Mouse (Mus musculus) liver, postnatal 0 days (tissue): ENCODE results near the gene Gch1. TPM values are rescaled to one million over a fixed set of nuclear protein-coding genes. Genes with fewer than 3 reads are reported as not detected.

Experiments
- ATAC-seq: fragments of 200-750 bp; cut with Nextera tagmentation; 2 replicates; pipeline ENCODE4 v1.8.0; 2017; ENCODE audit warnings: mild to moderate bottlenecking, moderate library complexity
- DNase-seq: peaks from one replicate; pipeline ENCODE4 v3.0.0-alpha.2; 2016
- H3K27ac ChIP-seq: fragments of 300-500 bp; sonication (generic); 2 replicates; pipeline ENCODE4 v1.5.1; 2014; ENCODE audit warnings: antibody characterized with exemption, moderate library complexity, mild to moderate bottlenecking, low read depth
- H3K27me3 ChIP-seq: fragments of 300-500 bp; sonication (generic); 2 replicates; pipeline ENCODE4 v1.6.1; 2014; ENCODE audit warnings: low read length, control low read depth, mixed read lengths; ENCODE audit not compliant: insufficient read depth
- H3K36me3 ChIP-seq: fragments of 300-500 bp; sonication (generic); replicated peaks from 2 replicates; pipeline ENCODE4 v1.6.1; 2014; ENCODE audit warnings: mild to moderate bottlenecking, control low read depth, low read length, moderate library complexity, mixed read lengths; ENCODE audit not compliant: insufficient read depth
- H3K4me1 ChIP-seq: fragments of 300-500 bp; sonication (generic); 2 replicates; pipeline ENCODE4 v1.6.1; 2014; ENCODE audit warnings: antibody characterized with exemption, mild to moderate bottlenecking, control low read depth; ENCODE audit not compliant: insufficient read depth
- H3K4me2 ChIP-seq: fragments of 300-500 bp; sonication (generic); 2 replicates; pipeline ENCODE4 v1.6.1; 2014; ENCODE audit warnings: low read depth, mild to moderate bottlenecking, low read length, moderate library complexity, mixed read lengths
- H3K4me3 ChIP-seq: fragments of 300-500 bp; sonication (generic); 2 replicates; pipeline ENCODE4 v1.5.1; 2014; ENCODE audit warnings: low read depth, low read length
- H3K9ac ChIP-seq: fragments of 300-500 bp; sonication (generic); replicated peaks from 2 replicates; pipeline ENCODE4 v1.6.1; 2014; ENCODE audit warnings: mild to moderate bottlenecking, moderate library complexity
- H3K9me3 ChIP-seq: fragments of 300-500 bp; sonication (generic); 2 replicates; pipeline ENCODE4 v1.6.1; 2016; ENCODE audit warnings: mild to moderate bottlenecking, control low read depth, low read length, mixed read lengths
- CTCF ChIP-seq: sonication (generic); IDR thresholded peaks from 2 replicates; pipeline ENCODE4 v1.5.1; 2016; ENCODE audit warnings: antibody characterized with exemption, low read depth
- EP300 ChIP-seq: IDR thresholded peaks from 2 replicates; pipeline ENCODE4 v1.6.1; 2016; ENCODE audit warnings: antibody characterized with exemption, low read depth, mild to moderate bottlenecking
- WGBS: fragments of 180-500 bp; shearing (Covaris S2); extraction: QIAGEN DNeasy Blood & Tissue Kit; methylation state at CpG from one replicate; pipeline ENCODE4 v1.1.7; 2014; ENCODE audit not compliant: insufficient replicate concordance; 5-methylcytosine and 5-hydroxymethylcytosine counted together
- polyA plus RNA-seq: library from polyadenylated mRNA; unstranded; fragments of >200 nt; fragmentation: Nextera tagmentation; extraction: Ambion mirVana; gene quantifications from 2 replicates; pipeline ENCODE4 v1.2.1, GENCODE M21; 2015

Gene Gch1
- polyA plus RNA-seq, 1 experiment from 2014 or later: 29.6 TPM

DNA sequence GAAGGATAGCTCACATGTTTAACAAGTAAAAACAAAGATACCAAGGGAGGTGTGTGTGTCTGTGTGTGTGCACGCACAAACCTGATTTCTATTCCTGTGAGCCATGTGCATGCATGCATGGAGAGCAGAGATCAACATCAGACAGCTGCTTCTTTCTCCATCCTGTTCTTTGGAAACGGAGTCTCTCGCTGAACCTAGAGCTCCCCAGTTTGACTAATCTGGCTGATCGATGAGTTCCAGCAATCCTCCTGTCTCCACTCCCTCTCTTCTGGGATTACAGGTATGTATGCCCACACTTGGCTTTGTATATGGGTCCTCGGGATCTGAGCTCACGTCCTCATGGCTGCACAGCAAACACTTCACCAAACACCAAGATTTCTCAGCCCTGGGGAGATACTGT, 4.3 kb upstream of the Gch1 start:
- H3K4me3 ChIP-seq: no peak overlapping the region
- H3K9me3 ChIP-seq: no peaks in the 10 kb centered on the region
- no peaks in the 10 kb centered on the region for H3K27me3 ChIP-seq
- DNase-seq: no peak
- no peak for ATAC-seq
- no peak overlapping the region for H3K27ac ChIP-seq
- H3K36me3 ChIP-seq: no peaks in the 10 kb centered on the region
- no peak overlapping the region for H3K4me2 ChIP-seq
- 64% methylated on average over 6 of the region's 6 CpGs for WGBS
- no peak for TF ChIP-seq CTCF
- no peak for TF ChIP-seq EP300
- H3K4me1 ChIP-seq: 0 out of 2 replicates have a peak, but pooled peaks cover 5% of the 10 kb centered on the region
- no peak overlapping the region for H3K9ac ChIP-seq

DNA sequence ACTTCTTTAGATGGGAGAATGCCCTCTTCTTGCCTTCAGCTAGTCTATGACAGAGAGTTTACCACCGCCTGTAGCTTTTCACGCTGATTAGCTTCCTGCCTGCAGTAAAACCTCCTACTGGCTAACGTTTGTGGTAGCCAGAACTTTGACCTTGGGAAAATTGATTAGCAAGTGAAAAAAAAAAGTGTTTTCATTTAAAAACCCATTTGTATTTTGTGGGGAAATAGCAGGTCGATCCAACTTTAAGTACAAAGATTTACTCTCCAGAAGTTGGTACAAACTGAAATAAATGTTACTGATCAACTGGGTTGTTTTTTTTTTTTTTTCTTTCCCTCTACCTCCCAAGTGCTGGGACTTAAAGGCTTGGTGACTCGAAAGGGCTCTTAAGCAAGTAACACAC, 2.6 kb upstream of the Gch1 start:
- H3K4me1 ChIP-seq: peaks cover 17% of the 10 kb centered on the region
- TF ChIP-seq CTCF: no peak
- no peak; the same call in none of the 2 replicates for TF ChIP-seq EP300
- H3K9me3 ChIP-seq: no peaks in the 10 kb centered on the region
- H3K4me3 ChIP-seq: no peak overlapping the region
- H3K27ac ChIP-seq: peak overlapping the region; percentile 88
- H3K4me2 ChIP-seq: no peak overlapping the region
- no peaks in the 10 kb centered on the region for H3K27me3 ChIP-seq
- ATAC-seq: peak; percentile 18; the same call in 1 of the 2 replicates
- no peak overlapping the region for H3K9ac ChIP-seq
- no peaks in the 10 kb centered on the region for H3K36me3 ChIP-seq
- DNase-seq: no peak
- 38% methylated on average over 5 of the region's 5 CpGs for WGBS

- DNase-seq (no peak), ATAC-seq (peak; percentile 28)
- Histone ChIP-seq H3K36me3 (no peaks in the 10 kb centered on the region), H3K27me3 (no peaks in the 10 kb centered on the region), H3K4me3 (no peak overlapping the region), H3K9me3 (no peaks in the 10 kb centered on the region), H3K9ac (no peak overlapping the region), H3K4me1 (peaks cover 17% of the 10 kb centered on the region), H3K4me2 (no peak overlapping the region), H3K27ac (peak overlapping the region; percentile 88)
- 51% methylated on average over 4 of the region's 4 CpGs for WGBS
- TF ChIP-seq CTCF: no peak
- no peak for TF ChIP-seq EP300
These were observed 1.4 kb upstream of the Gch1 start for GRCm38 (mm10) chr14:47190626-47191025.

DNA sequence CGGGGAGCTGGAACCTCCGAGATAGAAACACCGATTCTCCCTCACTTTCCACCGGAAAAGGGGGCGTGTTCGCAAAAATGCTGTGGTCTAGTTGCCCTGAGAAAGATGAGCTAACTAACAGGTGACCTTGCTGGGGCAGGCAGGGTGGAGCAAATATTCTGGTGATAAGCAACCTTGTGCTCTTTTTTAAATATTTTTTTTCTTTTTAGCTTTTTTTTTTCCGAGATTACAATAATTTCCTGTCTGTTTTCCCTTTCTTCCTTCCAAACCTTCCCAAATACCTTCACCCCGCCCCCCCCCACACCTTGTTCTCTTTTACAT, 382 bp upstream of the Gch1 start:
- Histone ChIP-seq H3K4me3 (peak overlapping the region; percentile 79), H3K27me3 (no peaks in the 10 kb centered on the region), H3K27ac (peak overlapping the region; percentile 88), H3K9me3 (no peaks in the 10 kb centered on the region), H3K4me2 (peak overlapping the region; percentile 91), H3K9ac (peak overlapping the region; percentile 80), H3K36me3 (no peaks in the 10 kb centered on the region), H3K4me1 (peaks cover 17% of the 10 kb centered on the region)
- TF ChIP-seq CTCF: no peak
- no peak; the same call in 1 of the 2 replicates for TF ChIP-seq EP300
- DNase-seq: no peak
- WGBS: 12% methylated on average over 8 of the region's 8 CpGs
- ATAC-seq: peak; percentile 53

- WGBS: 2% methylated on average over 16 of the region's 16 CpGs
- ATAC-seq (no peak), DNase-seq (no peak)
These were observed 752 bp downstream of the Gch1 start for GRCm38 (mm10) chr14:47188475-47188847.

DNA sequence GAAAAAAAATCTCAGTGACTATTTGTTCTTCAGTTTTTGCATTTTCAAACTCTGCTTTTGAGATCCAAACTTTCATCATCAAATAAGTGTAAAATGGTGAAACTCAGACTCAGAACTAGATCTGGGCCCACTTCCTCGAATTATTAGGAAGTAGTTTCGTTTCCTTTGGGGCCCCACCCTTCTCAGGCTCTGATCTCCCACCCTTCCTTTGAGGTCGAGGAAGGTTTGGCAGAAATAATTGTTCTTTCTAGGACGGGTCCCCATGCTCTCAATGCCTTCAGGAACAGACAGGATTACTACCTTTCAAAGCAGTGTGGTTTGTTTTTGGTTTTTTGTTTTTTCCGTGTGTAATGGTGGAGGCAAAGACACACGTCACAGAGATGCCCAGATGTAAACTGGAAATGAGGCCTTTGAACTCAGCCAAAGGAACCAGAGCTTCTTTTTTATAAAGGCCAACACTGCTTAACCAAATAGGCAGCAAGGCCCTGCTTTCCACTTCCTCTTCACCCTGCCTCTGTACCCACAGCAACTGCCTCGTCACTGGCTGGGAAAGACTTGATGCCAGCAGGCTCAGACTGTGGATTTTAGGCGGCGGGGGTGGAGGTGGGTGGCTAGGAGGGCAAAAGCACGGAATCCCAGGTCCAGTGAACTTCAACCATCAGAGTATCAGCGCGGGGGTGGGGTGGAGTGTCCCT, 1.4 kb downstream of the Gch1 start:
- ATAC-seq (no peak), DNase-seq (peak; percentile 52)
- 17% methylated on average over 12 of the region's 12 CpGs for WGBS
- H3K9ac ChIP-seq: peak overlapping the region; percentile 80
- peak overlapping the region; percentile 91 for H3K4me2 ChIP-seq
- H3K27ac ChIP-seq: peak overlapping the region; percentile 52; the same call in 1 of the 2 replicates
- H3K4me3 ChIP-seq: peak overlapping the region; percentile 79
- H3K9me3 ChIP-seq: no peaks in the 10 kb centered on the region
- peaks cover 17% of the 10 kb centered on the region for H3K4me1 ChIP-seq
- TF ChIP-seq EP300: no peak
- no peak for TF ChIP-seq CTCF
- no peaks in the 10 kb centered on the region for H3K27me3 ChIP-seq
- H3K36me3 ChIP-seq: no peaks in the 10 kb centered on the region

More at GRCm38 (mm10) chr14:47188475-47188847, 752 bp downstream of the Gch1 start:
- Histone ChIP-seq H3K9ac (peak overlapping the region; percentile 80), H3K27me3 (no peaks in the 10 kb centered on the region), H3K4me2 (peak overlapping the region; percentile 91), H3K9me3 (no peaks in the 10 kb centered on the region), H3K4me1 (peaks cover 17% of the 10 kb centered on the region), H3K4me3 (peak overlapping the region; percentile 79), H3K27ac (peak overlapping the region; percentile 88), H3K36me3 (no peaks in the 10 kb centered on the region)
- TF ChIP-seq CTCF (no peak), EP300 (no peak)
